Mouse (Mus musculus) small intestine, adult 2 months (tissue): Measurements from ENCODE around the gene Pik3c2b. TPM values are rescaled to one million over a fixed set of nuclear protein-coding genes. Genes with fewer than 3 reads are reported as not detected.
A peak's percentile ranks its signal among the peaks of the same experiment; 100 is the strongest.

Experiments used
- H3K27ac ChIP-seq: fragments of 200-500 bp; 2 replicates; pipeline ENCODE4 v1.5.1; 2012; ENCODE audit warnings: low read depth, low read length, control low read depth, inconsistent platforms; ENCODE audit not compliant: insufficient read depth
- H3K27me3 ChIP-seq: fragments of 200-500 bp; 2 replicates; pipeline ENCODE4 v1.6.1; 2012; ENCODE audit warnings: mild to moderate bottlenecking, moderate library complexity, low read length, inconsistent platforms; ENCODE audit not compliant: control insufficient read depth, insufficient read depth
- H3K36me3 ChIP-seq: fragments of 200-500 bp; 2 replicates; pipeline ENCODE4 v1.6.1; 2012; ENCODE audit warnings: mild to moderate bottlenecking, low read length, control low read depth, inconsistent platforms; ENCODE audit not compliant: control insufficient read depth, insufficient read depth
- H3K4me1 ChIP-seq: fragments of 200-500 bp; 2 replicates; pipeline ENCODE4 v1.6.1; 2012; ENCODE audit warnings: low read length, inconsistent platforms, mixed read lengths; ENCODE audit not compliant: control insufficient read depth, insufficient read depth, insufficient read length
- H3K4me3 ChIP-seq: fragments of 200-500 bp; 2 replicates; pipeline ENCODE4 v1.5.1; 2012; ENCODE audit warnings: low read depth, mild to moderate bottlenecking, control low read depth, inconsistent platforms, low read length, moderate library complexity
- CTCF ChIP-seq: fragments of 200-500 bp; IDR thresholded peaks from 2 replicates; pipeline ENCODE4 v1.5.1; 2012; ENCODE audit warnings: low read depth, mild to moderate bottlenecking, control low read depth, inconsistent platforms, low read length, moderate library complexity, mixed read lengths; ENCODE audit not compliant: insufficient replicate concordance, insufficient read length; ENCODE audit errors: extremely low read depth
- POLR2A ChIP-seq: fragments of 200-500 bp; IDR thresholded peaks from 2 replicates; pipeline ENCODE4 v1.6.1; 2012; ENCODE audit warnings: low read depth, mild to moderate bottlenecking, control low read depth, inconsistent platforms, low read length, moderate library complexity
- WGBS: fragments of 180-500 bp; shearing (Covaris S2); methylation state at CpG from one replicate; pipeline ENCODE4 v1.1.7; 2018; 5-methylcytosine and 5-hydroxymethylcytosine counted together
- polyA plus RNA-seq: library from polyadenylated mRNA; depleted of rRNA; stranded (reverse); fragments of >200 nt; gene quantifications from 2 replicates; pipeline ENCODE4 v1.2.3, GENCODE M21; 2012

The Pik3c2b gene
- polyA plus RNA-seq, 1 experiment, result 23.9 TPM

DNA sequence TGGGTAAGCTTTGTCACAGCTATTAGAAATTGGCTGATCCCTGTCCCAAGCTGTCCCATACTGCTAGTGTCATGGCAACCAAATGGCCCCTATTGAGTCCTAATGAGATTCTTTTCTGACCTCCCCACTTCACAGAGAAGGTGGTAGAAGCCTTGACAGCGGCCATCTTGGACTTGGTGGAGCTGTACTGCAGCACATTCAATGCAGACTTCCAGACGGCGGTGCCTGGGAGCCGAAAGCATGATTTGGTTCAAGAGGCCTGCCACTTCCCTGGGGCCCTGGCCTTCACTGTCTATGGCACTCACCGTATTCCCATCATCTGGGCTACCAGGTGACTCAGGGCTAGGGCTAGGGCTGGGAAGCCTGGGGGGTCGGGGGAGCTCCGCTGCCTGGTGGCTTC lies 34.0 kb downstream of the Pik3c2b start:
- Histone ChIP-seq H3K4me3 (no peak overlapping the region), H3K36me3 (peaks cover 54% of the 10 kb centered on the region), H3K27ac (no peak overlapping the region), H3K4me1 (peaks cover 18% of the 10 kb centered on the region; the same call in 1 of the 2 replicates), H3K27me3 (no peaks in the 10 kb centered on the region)
- 95% methylated on average over 7 of the region's 7 CpGs for WGBS
- TF ChIP-seq POLR2A (no peak), CTCF (no peak)

- Histone ChIP-seq H3K27me3 (no peaks in the 10 kb centered on the region), H3K4me1 (peaks cover 23% of the 10 kb centered on the region), H3K27ac (no peak overlapping the region), H3K36me3 (peaks cover 52% of the 10 kb centered on the region), H3K4me3 (no peak overlapping the region)
- 87% methylated on average over 9 of the region's 9 CpGs for WGBS
- no peak for TF ChIP-seq POLR2A
- TF ChIP-seq CTCF, result no peak
These were observed 34.7 kb downstream of the Pik3c2b start for GRCm38 (mm10) chr1:133080079-133080561.

- 87% methylated on average over 6 of the region's 6 CpGs for WGBS
- Histone ChIP-seq H3K4me1 (peaks cover 27% of the 10 kb centered on the region), H3K4me3 (no peak overlapping the region), H3K27ac (no peak overlapping the region), H3K36me3 (peaks cover 54% of the 10 kb centered on the region), H3K27me3 (no peaks in the 10 kb centered on the region)
- TF ChIP-seq POLR2A (no peak), CTCF (no peak)
These were observed 35.2 kb downstream of the Pik3c2b start for GRCm38 (mm10) chr1:133080717-133081116.

- WGBS, result 49% methylated on average over 5 of the region's 5 CpGs
- peaks cover 44% of the 10 kb centered on the region for H3K36me3 ChIP-seq
- TF ChIP-seq CTCF (no peak), POLR2A (peak; percentile 24; the same call in 1 of the 2 replicates)
- no peak overlapping the region for H3K4me3 ChIP-seq
- H3K4me1 ChIP-seq, result peaks cover 27% of the 10 kb centered on the region
- no peaks in the 10 kb centered on the region for H3K27me3 ChIP-seq
- H3K27ac ChIP-seq, result peak overlapping the region; percentile 100
These were observed 37.6 kb downstream of the Pik3c2b start for GRCm38 (mm10) chr1:133083003-133083546.

DNA sequence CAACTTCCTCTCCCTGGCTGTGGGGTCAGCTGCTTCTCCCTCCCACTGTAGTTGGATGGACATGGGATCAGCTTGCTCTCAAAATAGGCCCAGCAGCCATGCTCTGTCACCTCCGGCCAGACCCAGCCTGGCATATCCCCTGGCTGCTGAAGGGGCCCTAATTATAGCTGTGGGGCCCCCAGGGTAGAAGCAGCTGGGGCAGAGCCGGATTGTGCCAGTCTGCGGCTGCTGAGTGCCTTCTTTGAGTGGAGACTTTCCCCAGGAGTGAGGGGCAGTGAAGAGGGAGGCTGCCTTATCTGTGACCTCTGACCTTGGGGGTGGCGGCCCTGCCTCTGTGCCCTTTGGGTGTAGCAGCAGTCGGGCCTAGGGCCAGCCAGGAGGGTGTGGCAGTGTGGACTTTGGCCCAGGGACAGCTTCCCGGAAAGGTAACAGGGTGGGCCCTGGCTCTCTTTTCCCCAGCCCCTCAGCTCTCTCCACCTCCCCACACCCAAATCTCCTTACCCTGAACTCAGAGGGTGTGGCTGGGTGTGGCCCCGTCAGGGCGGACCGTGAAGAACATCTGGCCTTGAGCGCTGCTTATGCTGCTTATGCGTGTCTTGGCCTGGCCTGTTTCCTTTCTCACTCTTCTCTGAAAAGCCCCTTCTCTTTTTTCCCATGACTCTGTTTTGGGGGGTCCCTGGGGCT lies 38.6 kb downstream of the Pik3c2b start:
- Histone ChIP-seq H3K4me3 (peak overlapping the region; percentile 33), H3K27me3 (no peaks in the 10 kb centered on the region), H3K27ac (peak overlapping the region; percentile 100), H3K36me3 (peaks cover 45% of the 10 kb centered on the region), H3K4me1 (peaks cover 27% of the 10 kb centered on the region)
- WGBS, result 24% methylated on average over 11 of the region's 11 CpGs
- no peak for TF ChIP-seq CTCF
- no peak; the same call in 1 of the 2 replicates for TF ChIP-seq POLR2A

GRCm38 (mm10) chr1:133084708-133085416 lies 39.4 kb downstream of the Pik3c2b start:
- H3K4me1 ChIP-seq, result peaks cover 27% of the 10 kb centered on the region
- 50% methylated on average over 14 of the region's 14 CpGs for WGBS
- H3K27me3 ChIP-seq, result no peaks in the 10 kb centered on the region
- no peak for TF ChIP-seq POLR2A
- TF ChIP-seq CTCF, result no peak
- 0 out of 2 replicates have a peak overlapping the region, but pooled peaks have one; percentile 5 for H3K4me3 ChIP-seq
- H3K27ac ChIP-seq, result peak overlapping the region; percentile 100
- H3K36me3 ChIP-seq, result peaks cover 43% of the 10 kb centered on the region

- Histone ChIP-seq H3K27ac (peak overlapping the region; percentile 81), H3K36me3 (peaks cover 43% of the 10 kb centered on the region), H3K4me3 (no peak overlapping the region), H3K27me3 (no peaks in the 10 kb centered on the region), H3K4me1 (peaks cover 27% of the 10 kb centered on the region)
- TF ChIP-seq CTCF, result no peak
- TF ChIP-seq POLR2A, result no peak
- 89% methylated on average over 8 of the region's 8 CpGs for WGBS
These were observed 39.9 kb downstream of the Pik3c2b start for GRCm38 (mm10) chr1:133085417-133085742.
